Mouse (Mus musculus) adrenal gland, adult 2 months (tissue): Measurements from ENCODE around the gene Vasp. TPM values are rescaled to one million over a fixed set of nuclear protein-coding genes. Genes with fewer than 3 reads are reported as not detected.
A peak's percentile ranks its signal among the peaks of the same experiment; 100 is the strongest.

Experiments used
- DNase-seq: peaks from one replicate; pipeline ENCODE4 v3.0.0; 2021
- polyA plus RNA-seq: library from polyadenylated mRNA; depleted of rRNA; stranded (reverse); fragments of >200 nt; gene quantifications from 2 replicates; pipeline ENCODE4 v1.2.3, GENCODE M21; 2012
- total RNA-seq, 2 experiments: library from RNA; stranded (reverse); gene quantifications; 2 replicates each; pipeline ENCODE4 v1.2.3; 2021

Vasp gene
- total and polyA plus RNA-seq, 3 experiments = 45.8 to 136 (median 55.8) TPM

- peak; percentile 85 for DNase-seq
Measured at GRCm38 (mm10) chr7:19272173-19272764, 652 bp upstream of the Vasp start.

- DNase-seq = peak; percentile 35
Measured at GRCm38 (mm10) chr7:19270509-19271237, 944 bp downstream of the Vasp start.

GRCm38 (mm10) chr7:19269721-19270441 is 1.7 kb downstream of the Vasp start:
- DNase-seq = peak; percentile 77

GRCm38 (mm10) chr7:19268993-19269681 is 2.5 kb downstream of the Vasp start:
- no peak for DNase-seq

- no peak for DNase-seq
Measured at GRCm38 (mm10) chr7:19267051-19267450, 4.6 kb downstream of the Vasp start.

GRCm38 (mm10) chr7:19265928-19266822 is 5.4 kb downstream of the Vasp start:
- DNase-seq = peak; percentile 37

GRCm38 (mm10) chr7:19265147-19265546 is 6.5 kb downstream of the Vasp start:
- peak; percentile 23 for DNase-seq

- peak; percentile 30 for DNase-seq
Measured at GRCm38 (mm10) chr7:19258336-19258735, 13.3 kb downstream of the Vasp start.

- DNase-seq = peak; percentile 76
Measured at GRCm38 (mm10) chr7:19257390-19258022, 14.1 kb downstream of the Vasp start.

- no peak for DNase-seq
Measured at GRCm38 (mm10) chr7:19256567-19256966, 15.1 kb downstream of the Vasp start.

- DNase-seq = no peak
Measured at GRCm38 (mm10) chr7:19255395-19255794, 16.2 kb downstream of the Vasp start.

GRCm38 (mm10) chr7:19253437-19253836 is 18.2 kb downstream of the Vasp start:
- DNase-seq = no peak

GRCm38 (mm10) chr7:19252078-19252477 is 19.5 kb downstream of the Vasp start:
- DNase-seq = no peak

GRCm38 (mm10) chr7:19247511-19247910 is 24.1 kb downstream of the Vasp start:
- DNase-seq = no peak

- no peak for DNase-seq
Measured at GRCm38 (mm10) chr7:19246855-19247254, 24.8 kb downstream of the Vasp start.

- DNase-seq = peak; percentile 63
Measured at GRCm38 (mm10) chr7:19245083-19245482, 26.5 kb downstream of the Vasp start.

GRCm38 (mm10) chr7:19243858-19244257 is 27.8 kb downstream of the Vasp start:
- DNase-seq = no peak

GRCm38 (mm10) chr7:19242005-19242404 is 29.6 kb downstream of the Vasp start:
- no peak for DNase-seq

GRCm38 (mm10) chr7:19240905-19241463 is 30.6 kb downstream of the Vasp start:
- DNase-seq = no peak

GRCm38 (mm10) chr7:19239986-19240385 is 31.6 kb downstream of the Vasp start:
- no peak for DNase-seq

GRCm38 (mm10) chr7:19239423-19239822 is 32.2 kb downstream of the Vasp start:
- DNase-seq = peak; percentile 89
